Mouse (Mus musculus) midbrain, embryonic 13.5 days (tissue): ENCODE measurements at regions not wholly inside any gene's neighbourhood (a gene's known extent, or its start where the extent isn't known, plus 50 kb on each side); places are given as distances from the start of the nearest gene placed in this dataset.
A peak's percentile ranks its signal among the peaks of the same experiment; 100 is the strongest.
"Not testable (repeated sequence)": the region's sequence is repeated elsewhere in the genome, so short reads cannot be mapped to it uniquely, and the experiment has no call there.

Experiments used
- ATAC-seq: fragments of 200-750 bp; cut with Nextera tagmentation; 2 replicates; pipeline ENCODE4 v1.8.0; 2017; ENCODE audit warnings: mild to moderate bottlenecking, moderate TSS enrichment, moderate library complexity
- H3K27ac ChIP-seq: fragments of 300-500 bp; sonication (generic); 2 replicates; pipeline ENCODE4 v1.5.1; 2015; ENCODE audit warnings: inconsistent platforms, mild to moderate bottlenecking, moderate library complexity
- H3K27me3 ChIP-seq: fragments of 300-500 bp; sonication (generic); 2 replicates; pipeline ENCODE4 v1.6.1; 2015; ENCODE audit warnings: mild to moderate bottlenecking, inconsistent platforms
- H3K36me3 ChIP-seq: fragments of 300-500 bp; sonication (generic); 2 replicates; pipeline ENCODE4 v1.6.1; 2015; ENCODE audit warnings: mild to moderate bottlenecking, inconsistent platforms
- H3K4me1 ChIP-seq: fragments of 300-500 bp; sonication (generic); replicated peaks from 2 replicates; pipeline ENCODE4 v1.6.1; 2015; ENCODE audit warnings: inconsistent platforms
- H3K4me2 ChIP-seq: fragments of 300-500 bp; sonication (generic); replicated peaks from 2 replicates; pipeline ENCODE4 v1.6.1; 2015; ENCODE audit warnings: moderate library complexity, mild to moderate bottlenecking, inconsistent platforms
- H3K4me3 ChIP-seq: fragments of 300-500 bp; sonication (generic); replicated peaks from 2 replicates; pipeline ENCODE4 v1.5.1; 2015; ENCODE audit warnings: mild to moderate bottlenecking, inconsistent platforms
- H3K9ac ChIP-seq: fragments of 300-500 bp; sonication (generic); replicated peaks from 2 replicates; pipeline ENCODE4 v1.6.1; 2015; ENCODE audit warnings: mild to moderate bottlenecking, inconsistent platforms
- H3K9me3 ChIP-seq: fragments of 300-500 bp; sonication (generic); 2 replicates; pipeline ENCODE4 v1.6.1; 2016; ENCODE audit warnings: mild to moderate bottlenecking, inconsistent platforms
- WGBS: fragments of 180-500 bp; shearing (Covaris S2); methylation state at CpG from one replicate; pipeline ENCODE4 v1.1.7; 2015; 5-methylcytosine and 5-hydroxymethylcytosine counted together

DNA sequence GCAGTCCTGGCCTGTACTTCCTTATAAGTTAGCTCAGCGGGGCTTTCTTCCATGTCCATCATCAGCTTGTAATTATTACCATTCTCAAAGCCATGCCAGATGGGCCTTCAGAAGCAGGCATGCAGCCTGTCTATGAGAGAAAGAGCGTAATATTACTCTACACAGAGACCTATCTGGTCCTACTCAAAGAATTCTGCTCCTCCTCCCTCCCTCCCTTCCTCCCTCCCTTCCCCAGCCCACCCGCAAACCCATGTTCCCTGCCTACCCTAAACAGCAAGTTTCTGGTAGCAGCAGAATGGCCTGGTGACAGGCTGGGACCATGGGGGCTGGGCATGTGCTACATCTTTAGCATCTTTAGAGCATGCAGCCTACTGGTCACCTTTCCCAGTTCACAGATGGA, 184.9 kb upstream of the Cdkn3 start:
- Histone ChIP-seq H3K9me3 (no peaks in the 10 kb centered on the region), H3K27me3 (no peaks in the 10 kb centered on the region), H3K4me2 (no peak overlapping the region), H3K27ac (no peak overlapping the region), H3K4me3 (no peak overlapping the region), H3K4me1 (peaks cover 4% of the 10 kb centered on the region; the same call in 1 of the 2 replicates), H3K9ac (no peak overlapping the region), H3K36me3 (no peaks in the 10 kb centered on the region)
- ATAC-seq = no peak
- WGBS = 84% methylated on average over 3 of the region's 3 CpGs

DNA sequence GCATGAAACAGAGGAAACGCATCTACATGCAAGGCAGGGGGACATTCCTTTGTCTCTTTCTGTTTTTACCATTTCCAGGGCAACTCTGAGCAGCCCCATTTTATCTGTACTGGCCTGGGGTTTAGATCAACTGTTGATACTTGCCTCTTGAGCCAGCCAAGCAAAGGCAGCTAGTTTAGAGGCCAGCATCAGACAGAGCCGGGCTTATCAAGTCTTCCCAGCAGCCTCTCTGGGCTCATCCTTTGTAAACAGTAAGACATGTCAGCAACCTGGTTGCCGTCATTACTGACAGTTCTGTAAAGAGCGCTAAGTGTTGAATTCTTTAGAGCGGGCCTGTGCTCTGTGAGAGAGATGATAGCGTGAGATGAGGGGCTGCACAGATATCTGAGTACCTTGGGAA, 182.9 kb upstream of the Bmp4 start:
- Histone ChIP-seq H3K9me3 (no peaks in the 10 kb centered on the region), H3K4me1 (peaks cover 4% of the 10 kb centered on the region; the same call in 1 of the 2 replicates), H3K9ac (no peak overlapping the region), H3K4me3 (no peak overlapping the region), H3K4me2 (no peak overlapping the region), H3K27ac (no peak overlapping the region), H3K36me3 (no peaks in the 10 kb centered on the region), H3K27me3 (no peaks in the 10 kb centered on the region)
- ATAC-seq = no peak
- 70% methylated on average over 6 of the region's 6 CpGs for WGBS

DNA sequence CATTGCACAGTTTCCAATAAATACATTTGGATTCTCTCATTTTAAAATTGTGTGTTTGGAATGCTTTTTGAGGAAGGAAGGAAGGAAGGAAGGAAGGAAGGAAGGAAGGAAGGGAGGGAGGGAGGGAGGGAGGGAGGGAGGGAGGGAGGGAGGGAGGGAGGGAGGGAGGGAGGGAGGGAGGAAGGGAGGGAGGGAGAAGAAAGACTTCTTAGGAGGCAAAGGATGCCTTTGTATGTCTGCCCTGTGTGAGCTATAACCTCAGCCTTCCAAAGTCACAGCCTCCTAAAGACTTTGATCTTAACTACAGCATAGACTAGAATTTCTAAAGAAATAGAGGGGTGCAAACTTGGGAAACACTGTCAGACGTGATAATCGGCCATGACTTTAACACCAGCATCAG, 182.5 kb upstream of the Bmp4 start:
- not testable (repeated sequence) for H3K4me3 ChIP-seq, H3K4me2 ChIP-seq, ATAC-seq, H3K27ac ChIP-seq, H3K27me3 ChIP-seq, H3K4me1 ChIP-seq, H3K9me3 ChIP-seq, H3K36me3 ChIP-seq, H3K9ac ChIP-seq
- WGBS = 84% methylated on average over 2 of the region's 2 CpGs

GRCm38 (mm10) chr14:46571841-46572240, 181.4 kb upstream of the Bmp4 start:
- peak; percentile 67; the same call in 1 of the 2 replicates for ATAC-seq
- H3K9me3 ChIP-seq = no peaks in the 10 kb centered on the region
- WGBS = 21% methylated on average over 1 of the region's 1 CpGs

GRCm38 (mm10) chr14:46569273-46569672, 178.8 kb upstream of the Bmp4 start:
- H3K27ac ChIP-seq = no peak overlapping the region
- H3K9me3 ChIP-seq = no peaks in the 10 kb centered on the region
- H3K36me3 ChIP-seq = no peaks in the 10 kb centered on the region
- 83% methylated on average over 8 of the region's 8 CpGs for WGBS
- H3K4me1 ChIP-seq = peaks cover 4% of the 10 kb centered on the region; the same call in 1 of the 2 replicates
- H3K27me3 ChIP-seq = no peaks in the 10 kb centered on the region
- H3K9ac ChIP-seq = no peak overlapping the region
- H3K4me2 ChIP-seq = no peak overlapping the region
- ATAC-seq = no peak
- H3K4me3 ChIP-seq = no peak overlapping the region

More at GRCm38 (mm10) chr14:46571841-46572240, 181.4 kb upstream of the Bmp4 start:
- no peaks in the 10 kb centered on the region for H3K27me3 ChIP-seq
- H3K4me2 ChIP-seq = no peak overlapping the region
- peaks cover 4% of the 10 kb centered on the region; the same call in 1 of the 2 replicates for H3K4me1 ChIP-seq
- no peak overlapping the region for H3K4me3 ChIP-seq
- H3K27ac ChIP-seq = no peak overlapping the region
- no peaks in the 10 kb centered on the region for H3K36me3 ChIP-seq
- H3K9ac ChIP-seq = no peak overlapping the region

- no peaks in the 10 kb centered on the region for H3K36me3 ChIP-seq
- no peak overlapping the region for H3K4me2 ChIP-seq
- peaks cover 4% of the 10 kb centered on the region; the same call in 1 of the 2 replicates for H3K4me1 ChIP-seq
- 60% methylated on average over 3 of the region's 3 CpGs for WGBS
- no peaks in the 10 kb centered on the region for H3K9me3 ChIP-seq
- ATAC-seq = no peak
- H3K27ac ChIP-seq = no peak overlapping the region
- H3K27me3 ChIP-seq = no peaks in the 10 kb centered on the region
- no peak overlapping the region for H3K4me3 ChIP-seq
- H3K9ac ChIP-seq = no peak overlapping the region
Observed at GRCm38 (mm10) chr14:46567411-46567780, 176.9 kb upstream of the Bmp4 start.

DNA sequence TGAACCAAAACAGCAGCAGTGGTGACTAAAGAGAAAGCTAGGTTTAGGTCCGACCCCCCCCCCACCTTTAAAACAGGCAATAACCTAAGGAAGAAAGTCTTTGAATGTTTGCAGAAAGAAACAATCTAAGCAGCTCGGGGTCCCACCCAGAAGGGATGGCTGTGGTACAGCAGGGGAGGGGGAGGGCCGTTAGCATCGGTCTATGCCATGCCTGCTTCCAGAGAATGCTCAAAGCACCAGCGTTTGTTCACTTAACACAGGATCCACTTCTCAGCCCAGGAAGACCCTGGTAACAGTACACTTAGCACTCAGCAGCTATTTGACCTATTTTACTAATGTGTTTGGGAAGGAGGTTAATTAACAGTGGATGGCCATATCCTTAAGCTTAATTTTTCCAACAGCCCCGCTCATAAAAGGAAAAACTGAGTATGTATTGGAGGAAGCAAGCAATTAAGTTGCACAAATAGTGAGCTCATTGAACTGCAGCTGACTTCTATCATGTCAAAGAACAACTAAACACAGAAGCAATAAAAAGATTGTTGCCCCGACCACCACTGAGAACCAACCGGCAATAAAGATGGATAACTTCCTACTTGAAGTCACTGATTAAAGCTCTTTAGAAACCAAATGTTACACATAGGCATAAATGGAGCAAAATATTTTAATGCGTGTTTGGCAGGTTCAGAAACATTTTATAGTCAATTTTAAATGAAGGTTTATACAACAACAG, 176.4 kb upstream of the Bmp4 start:
- H3K9me3 ChIP-seq = no peaks in the 10 kb centered on the region
- H3K9ac ChIP-seq = no peak overlapping the region

DNA sequence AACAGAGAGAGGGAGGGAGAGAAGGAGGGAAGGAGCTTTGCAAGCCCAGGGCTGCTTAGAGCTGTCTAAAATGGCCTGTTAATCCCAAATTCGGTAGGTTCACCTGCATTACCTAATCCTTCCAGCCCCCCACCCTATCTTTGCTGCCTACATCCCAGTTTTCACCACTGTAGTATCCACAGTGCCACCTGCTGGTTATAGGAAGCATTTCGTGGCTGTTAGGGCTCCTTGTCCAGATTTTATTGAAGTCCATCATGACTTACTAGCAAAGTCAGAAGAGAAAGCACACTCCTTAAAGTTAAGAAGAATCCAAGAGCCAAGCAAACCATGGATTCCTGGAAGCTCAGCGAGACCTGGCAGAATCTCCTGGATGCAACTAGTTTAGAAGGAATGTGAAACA, 174.5 kb upstream of the Bmp4 start:
- 10% methylated on average over 3 of the region's 3 CpGs for WGBS
- Histone ChIP-seq H3K9me3 (no peaks in the 10 kb centered on the region), H3K4me1 (no peaks in the 10 kb centered on the region), H3K4me2 (no peak overlapping the region), H3K36me3 (no peaks in the 10 kb centered on the region), H3K9ac (no peak overlapping the region), H3K27ac (no peak overlapping the region), H3K27me3 (no peaks in the 10 kb centered on the region), H3K4me3 (no peak overlapping the region)
- no peak for ATAC-seq

More for the DNA sequence above, 176.4 kb upstream of the Bmp4 start:
- Histone ChIP-seq H3K4me3 (no peak overlapping the region), H3K4me2 (no peak overlapping the region), H3K4me1 (peaks cover 2% of the 10 kb centered on the region; the same call in 1 of the 2 replicates), H3K27me3 (no peaks in the 10 kb centered on the region), H3K36me3 (no peaks in the 10 kb centered on the region), H3K27ac (no peak overlapping the region)
- 74% methylated on average over 9 of the region's 9 CpGs for WGBS
- ATAC-seq = no peak

GRCm38 (mm10) chr14:46562016-46562415, 171.5 kb upstream of the Bmp4 start:
- Histone ChIP-seq H3K4me2 (no peak overlapping the region), H3K4me1 (no peaks in the 10 kb centered on the region), H3K9me3 (no peaks in the 10 kb centered on the region), H3K36me3 (no peaks in the 10 kb centered on the region), H3K9ac (no peak overlapping the region), H3K27me3 (no peaks in the 10 kb centered on the region), H3K27ac (no peak overlapping the region), H3K4me3 (no peak overlapping the region)
- WGBS = 88% methylated on average over 5 of the region's 5 CpGs
- no peak for ATAC-seq

DNA sequence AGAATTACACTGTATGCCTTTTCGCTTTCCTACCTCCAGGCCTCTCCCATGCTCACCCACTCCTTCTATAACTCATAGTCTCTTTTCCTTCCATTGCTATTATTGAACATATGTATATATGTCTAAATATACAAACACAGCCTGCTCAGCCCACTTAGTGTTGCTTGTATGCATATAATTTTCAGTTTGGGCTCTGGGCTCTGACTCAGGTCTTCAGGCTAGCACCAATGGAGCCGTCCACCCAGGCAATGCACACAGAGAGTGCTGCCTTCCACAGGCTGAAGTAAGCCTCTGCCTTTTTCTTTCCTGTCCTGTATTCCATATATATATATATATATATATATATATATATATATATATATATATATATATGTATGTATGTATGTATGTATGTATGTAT, 162.8 kb upstream of the Bmp4 start:
- no peak for ATAC-seq
- H3K27ac ChIP-seq = no peak overlapping the region
- H3K27me3 ChIP-seq = no peaks in the 10 kb centered on the region
- no peaks in the 10 kb centered on the region for H3K36me3 ChIP-seq
- H3K9ac ChIP-seq = no peak overlapping the region
- 87% methylated on average over 2 of the region's 2 CpGs for WGBS
- no peak overlapping the region for H3K4me2 ChIP-seq
- H3K4me1 ChIP-seq = no peaks in the 10 kb centered on the region
- H3K9me3 ChIP-seq = no peaks in the 10 kb centered on the region
- H3K4me3 ChIP-seq = no peak overlapping the region

DNA sequence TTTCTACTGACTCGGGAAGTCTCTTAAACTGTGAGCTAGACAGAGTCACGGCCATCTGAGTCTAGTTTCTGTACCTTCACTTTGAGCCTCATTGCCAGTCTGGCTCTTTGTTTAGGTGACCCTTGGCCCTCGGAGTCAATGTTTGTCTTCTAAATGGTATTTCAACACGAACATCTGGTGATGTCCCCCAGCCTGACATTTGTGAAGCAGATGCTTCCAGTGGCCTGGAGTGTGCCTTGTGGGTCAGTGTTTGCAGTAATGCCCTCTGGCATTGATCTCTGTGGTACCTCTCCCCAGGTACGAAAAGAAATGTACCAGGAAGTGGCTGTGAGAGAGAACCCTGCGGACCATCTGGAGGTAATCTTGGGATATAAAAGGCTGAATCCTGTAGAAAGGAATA, 155.7 kb upstream of the Bmp4 start:
- Histone ChIP-seq H3K27me3 (no peaks in the 10 kb centered on the region), H3K4me3 (no peak overlapping the region), H3K9me3 (no peaks in the 10 kb centered on the region), H3K9ac (no peak overlapping the region), H3K4me1 (no peaks in the 10 kb centered on the region), H3K36me3 (no peaks in the 10 kb centered on the region), H3K4me2 (no peak overlapping the region), H3K27ac (no peak overlapping the region)
- 80% methylated on average over 6 of the region's 6 CpGs for WGBS
- ATAC-seq = no peak

DNA sequence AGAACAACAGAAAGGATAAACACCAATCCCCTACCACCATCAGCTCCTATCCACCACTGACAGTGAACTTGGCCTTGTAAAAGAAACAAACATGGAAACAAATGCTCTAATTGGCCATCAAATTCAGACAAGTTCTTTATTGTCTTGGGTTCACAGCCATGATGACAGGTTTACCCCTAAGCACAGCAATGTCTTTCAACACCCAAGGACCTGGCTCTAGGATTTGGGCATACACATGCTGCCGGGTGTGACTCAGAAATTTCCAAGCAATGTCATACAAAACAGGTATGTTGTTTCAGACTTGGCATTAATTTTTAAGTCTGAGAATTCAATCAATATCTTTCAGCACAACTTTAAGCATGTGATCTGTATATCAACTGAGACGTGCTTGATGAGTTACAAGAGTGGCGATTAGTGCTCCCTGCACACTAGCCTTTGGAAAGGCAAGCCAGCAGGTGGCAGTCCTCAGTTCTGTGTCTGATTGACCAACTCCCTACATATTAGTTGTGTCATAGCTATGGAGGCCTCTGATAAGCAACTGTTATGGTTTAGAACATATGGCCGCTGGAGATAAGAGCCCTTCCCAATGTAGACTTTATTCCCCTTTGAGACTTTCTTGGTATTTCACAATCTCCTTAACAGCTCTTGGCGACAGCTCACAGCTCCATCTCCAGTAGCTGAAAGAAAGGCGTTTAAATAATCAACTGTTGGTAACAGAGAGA, 149.2 kb upstream of the Bmp4 start:
- Histone ChIP-seq H3K4me3 (no peak overlapping the region), H3K36me3 (no peaks in the 10 kb centered on the region), H3K9me3 (no peaks in the 10 kb centered on the region), H3K27me3 (no peaks in the 10 kb centered on the region), H3K4me1 (no peaks in the 10 kb centered on the region), H3K27ac (no peak overlapping the region), H3K9ac (no peak overlapping the region), H3K4me2 (no peak overlapping the region)
- WGBS = 91% methylated on average over 6 of the region's 6 CpGs
- no peak for ATAC-seq
